Mouse (Mus musculus) forebrain, embryonic 11.5 days (tissue): ENCODE measurements around the gene Alad. TPM values are rescaled to one million over a fixed set of nuclear protein-coding genes. Genes with fewer than 3 reads are reported as not detected.

ENCODE experiments used
- ATAC-seq: fragments of 200-750 bp; cut with Nextera tagmentation; replicated peaks from 2 replicates; pipeline ENCODE4 v1.8.0; 2017; ENCODE audit warnings: moderate TSS enrichment; ENCODE audit not compliant: low FRiP score
- DNase-seq: peaks from one replicate; pipeline ENCODE4 v3.0.0-alpha.2; 2017; ENCODE audit warnings: low spot score
- H3K27ac ChIP-seq: fragments of 300-500 bp; sonication (generic); 2 replicates; pipeline ENCODE4 v1.5.1; 2014; ENCODE audit warnings: low read depth, low read length
- H3K27me3 ChIP-seq: fragments of 300-500 bp; sonication (generic); 2 replicates; pipeline ENCODE4 v1.6.1; 2014; ENCODE audit warnings: mild to moderate bottlenecking, low read length, mixed read lengths; ENCODE audit not compliant: control insufficient read depth, insufficient read depth
- H3K36me3 ChIP-seq: fragments of 300-500 bp; sonication (generic); 2 replicates; pipeline ENCODE4 v1.6.1; 2014; ENCODE audit warnings: mild to moderate bottlenecking, low read length, moderate library complexity, mixed read lengths; ENCODE audit not compliant: control insufficient read depth, insufficient read depth
- H3K4me1 ChIP-seq: fragments of 300-500 bp; sonication (generic); replicated peaks from 2 replicates; pipeline ENCODE4 v1.6.1; 2014; ENCODE audit warnings: low read length, mixed read lengths; ENCODE audit not compliant: control insufficient read depth, insufficient read depth
- H3K4me2 ChIP-seq: fragments of 300-500 bp; sonication (generic); 2 replicates; pipeline ENCODE4 v1.6.1; 2014; ENCODE audit warnings: low read depth, mild to moderate bottlenecking, low read length, moderate library complexity, mixed read lengths; ENCODE audit not compliant: severe bottlenecking
- H3K4me3 ChIP-seq: fragments of 300-500 bp; sonication (generic); 2 replicates; pipeline ENCODE4 v1.5.1; 2014; ENCODE audit warnings: low read depth, low read length
- H3K9ac ChIP-seq: fragments of 300-500 bp; sonication (generic); 2 replicates; pipeline ENCODE4 v1.6.1; 2014; ENCODE audit warnings: low read length
- H3K9me3 ChIP-seq: fragments of 300-500 bp; sonication (generic); 2 replicates; pipeline ENCODE4 v1.6.1; 2016; ENCODE audit warnings: low read length, mixed read lengths; ENCODE audit not compliant: control insufficient read depth
- WGBS: fragments of 180-500 bp; shearing (Covaris S2); extraction: QIAGEN DNeasy Blood & Tissue Kit; methylation state at CpG from one replicate; pipeline ENCODE4 v1.1.7; 2014; 5-methylcytosine and 5-hydroxymethylcytosine counted together
- polyA plus RNA-seq: library from polyadenylated mRNA; unstranded; fragments of >200 nt; fragmentation: Nextera tagmentation; extraction: Ambion mirVana; gene quantifications from 2 replicates; pipeline ENCODE4 v1.2.1, GENCODE M21; 2014

Alad gene
- polyA plus RNA-seq, 1 experiment from 2014 or later, result 89.3 TPM

DNA sequence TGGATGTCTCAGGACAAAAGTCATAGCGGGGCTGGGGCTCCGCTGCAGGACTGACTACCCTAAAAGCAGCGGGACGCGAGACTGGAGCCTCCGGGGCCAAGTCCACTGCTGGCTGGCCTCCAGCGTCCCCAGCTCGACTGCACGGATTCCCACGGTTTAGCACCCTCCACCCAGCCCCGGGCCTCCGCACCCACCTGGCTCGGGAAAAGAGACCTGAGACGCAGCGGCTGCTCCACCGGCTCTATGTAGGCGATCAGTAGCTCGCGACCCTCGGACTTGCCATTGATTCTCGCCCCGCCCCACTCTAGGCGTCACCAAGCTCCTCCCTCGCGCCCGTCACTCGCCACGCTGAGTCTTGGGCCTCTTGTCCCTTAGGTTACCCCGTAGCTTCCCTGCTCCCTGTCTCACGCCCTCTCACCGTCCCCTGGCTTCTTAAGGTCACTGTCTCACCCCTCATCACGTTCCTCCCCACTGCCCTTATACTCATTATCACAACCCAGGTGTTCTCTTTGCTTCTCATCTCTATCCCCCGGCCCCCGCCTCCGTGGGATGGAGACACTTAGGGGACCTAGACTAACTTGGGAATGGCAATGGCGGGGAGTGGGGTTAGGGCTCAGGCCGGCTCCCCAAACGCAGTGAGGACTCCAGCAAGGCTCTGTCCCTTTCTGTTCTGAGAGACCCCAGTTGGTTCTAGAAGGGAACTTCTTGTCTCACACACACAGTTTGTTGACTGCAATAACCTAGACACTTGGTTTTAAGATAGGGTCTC is 17.6 kb downstream of the Alad start:
- H3K9ac ChIP-seq, result peak overlapping the region; percentile 68
- 2% methylated on average over 38 of the region's 38 CpGs for WGBS
- no peak overlapping the region for H3K27ac ChIP-seq
- no peaks in the 10 kb centered on the region for H3K27me3 ChIP-seq
- no peaks in the 10 kb centered on the region; the same call in 1 of the 2 replicates for H3K4me1 ChIP-seq
- DNase-seq (peak; percentile 94), ATAC-seq (peak; percentile 96)
- H3K4me3 ChIP-seq, result peak overlapping the region; percentile 77
- H3K9me3 ChIP-seq, result no peaks in the 10 kb centered on the region
- no peaks in the 10 kb centered on the region for H3K36me3 ChIP-seq
- peak overlapping the region; percentile 77 for H3K4me2 ChIP-seq

DNA sequence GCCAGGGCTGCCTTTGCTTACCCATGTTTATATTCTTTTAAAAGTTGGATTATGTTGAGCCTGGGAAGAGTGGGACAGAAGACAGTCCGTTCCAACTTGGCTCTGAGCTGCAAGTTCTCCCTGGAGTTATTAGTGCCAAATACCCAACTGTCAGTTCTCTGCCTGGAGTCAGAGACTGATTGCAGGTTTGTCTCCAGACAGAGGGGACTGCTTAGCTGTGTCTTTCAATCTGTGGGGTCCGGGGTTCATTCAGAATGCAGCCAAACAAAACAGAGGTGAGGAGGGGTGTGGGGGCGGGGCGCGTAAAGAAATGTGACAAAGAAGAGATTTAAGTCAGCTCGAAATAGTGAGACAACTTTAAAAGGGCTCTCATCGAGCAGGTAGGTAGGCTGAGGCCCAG is 18.2 kb downstream of the Alad start:
- Histone ChIP-seq H3K9ac (peak overlapping the region; percentile 68), H3K4me2 (peak overlapping the region; percentile 77), H3K27ac (no peak overlapping the region), H3K4me3 (peak overlapping the region; percentile 77), H3K4me1 (no peaks in the 10 kb centered on the region; the same call in 1 of the 2 replicates), H3K36me3 (no peaks in the 10 kb centered on the region), H3K9me3 (no peaks in the 10 kb centered on the region), H3K27me3 (no peaks in the 10 kb centered on the region)
- no peak for DNase-seq
- ATAC-seq, result peak; percentile 8; the same call in 1 of the 2 replicates
- WGBS, result 3% methylated on average over 7 of the region's 7 CpGs

DNA sequence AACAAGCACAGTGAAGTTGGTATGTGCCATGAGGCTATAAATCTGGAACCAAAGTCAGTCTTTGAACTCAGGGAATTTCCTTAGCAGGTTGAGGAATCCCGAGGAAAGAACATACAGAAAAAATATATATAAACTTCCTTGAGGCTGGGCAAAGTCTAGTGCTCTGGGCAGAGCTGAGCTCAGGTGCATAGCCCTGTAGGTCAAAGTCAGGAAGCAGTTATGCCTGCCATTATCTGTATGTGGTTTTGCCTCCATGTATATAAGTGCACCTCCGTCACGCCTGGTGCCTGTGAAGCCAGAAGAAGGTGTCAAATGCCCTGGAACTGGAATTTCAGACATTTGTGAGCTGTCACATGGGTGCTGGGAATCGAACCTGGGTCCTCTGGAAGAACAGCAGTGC is 18.9 kb downstream of the Alad start:
- no peaks in the 10 kb centered on the region; the same call in 1 of the 2 replicates for H3K4me1 ChIP-seq
- H3K4me3 ChIP-seq, result no peak overlapping the region
- no peak overlapping the region for H3K4me2 ChIP-seq
- no peaks in the 10 kb centered on the region for H3K9me3 ChIP-seq
- H3K27me3 ChIP-seq, result no peaks in the 10 kb centered on the region
- H3K36me3 ChIP-seq, result no peaks in the 10 kb centered on the region
- WGBS, result 90% methylated on average over 4 of the region's 4 CpGs
- no peak overlapping the region for H3K27ac ChIP-seq
- no peak for ATAC-seq
- DNase-seq, result no peak
- no peak overlapping the region for H3K9ac ChIP-seq

DNA sequence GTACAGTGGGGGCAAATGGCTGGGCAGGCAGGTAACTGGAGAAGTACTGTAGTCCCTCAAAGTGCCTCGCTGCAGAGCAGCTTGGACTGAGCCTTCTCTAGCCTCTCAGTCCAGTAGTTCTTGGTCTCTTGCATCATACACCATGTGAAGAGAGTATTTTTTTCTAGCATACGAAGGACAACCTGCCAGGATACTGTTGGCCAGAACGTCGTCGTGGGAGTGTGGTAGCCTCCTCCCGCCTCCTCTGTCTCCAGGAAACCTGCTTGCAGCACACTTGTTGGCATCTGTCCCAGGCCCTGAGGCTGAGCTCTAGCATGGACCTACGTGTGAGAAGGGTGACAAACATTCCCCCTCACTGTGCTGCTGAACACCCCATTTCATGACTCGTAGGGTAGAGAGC is 22.9 kb downstream of the Alad start:
- H3K9me3 ChIP-seq, result no peaks in the 10 kb centered on the region
- no peaks in the 10 kb centered on the region; the same call in 1 of the 2 replicates for H3K4me1 ChIP-seq
- no peak overlapping the region for H3K27ac ChIP-seq
- H3K27me3 ChIP-seq, result no peaks in the 10 kb centered on the region
- no peak for ATAC-seq
- no peaks in the 10 kb centered on the region for H3K36me3 ChIP-seq
- H3K4me2 ChIP-seq, result no peak overlapping the region
- no peak for DNase-seq
- no peak overlapping the region for H3K9ac ChIP-seq
- no peak overlapping the region for H3K4me3 ChIP-seq
- 88% methylated on average over 8 of the region's 8 CpGs for WGBS

DNA sequence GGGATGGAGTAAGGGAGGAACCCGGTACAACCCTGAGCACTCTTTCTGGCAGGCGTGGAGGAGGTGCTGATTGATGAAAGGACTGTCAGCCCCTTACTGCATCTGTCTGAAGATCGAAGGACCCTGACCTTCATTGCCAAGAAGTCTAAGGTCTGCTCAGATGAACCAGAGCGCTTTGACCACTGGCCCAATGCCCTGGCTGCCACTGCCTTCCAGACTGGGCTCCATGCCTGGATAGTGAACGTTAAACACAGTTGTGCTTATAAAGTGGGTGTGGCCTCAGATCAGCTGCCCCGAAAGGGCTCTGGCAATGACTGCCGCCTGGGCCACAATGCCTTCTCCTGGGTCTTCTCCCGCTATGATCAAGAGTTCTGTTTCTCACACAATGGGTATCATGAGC is 23.8 kb downstream of the Alad start:
- no peak overlapping the region for H3K4me3 ChIP-seq
- no peak overlapping the region for H3K4me2 ChIP-seq
- no peak overlapping the region for H3K27ac ChIP-seq
- no peaks in the 10 kb centered on the region for H3K36me3 ChIP-seq
- 84% methylated on average over 8 of the region's 8 CpGs for WGBS
- DNase-seq, result no peak
- H3K9ac ChIP-seq, result no peak overlapping the region
- no peak for ATAC-seq
- no peaks in the 10 kb centered on the region for H3K4me1 ChIP-seq
- H3K9me3 ChIP-seq, result no peaks in the 10 kb centered on the region
- H3K27me3 ChIP-seq, result no peaks in the 10 kb centered on the region

DNA sequence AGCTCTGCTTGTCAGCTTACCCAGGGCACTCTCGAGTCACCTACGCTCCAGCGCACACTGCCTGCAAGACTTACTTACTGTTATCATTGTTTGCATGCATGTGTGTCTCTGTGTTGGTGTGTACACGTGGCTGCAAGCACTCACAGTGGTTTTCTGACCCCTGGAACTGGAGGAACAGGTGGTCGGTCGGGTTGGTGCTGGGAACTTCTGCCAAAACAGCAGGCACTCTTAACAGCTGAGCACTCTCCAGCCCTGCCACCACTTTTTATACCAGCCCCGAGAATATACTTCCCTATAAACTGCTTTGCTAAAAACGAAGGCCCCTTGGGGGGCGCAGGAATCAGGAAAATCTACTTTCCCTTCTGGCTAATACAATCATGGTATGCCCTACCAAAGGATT is 25.5 kb downstream of the Alad start:
- DNase-seq (no peak), ATAC-seq (no peak)
- no peak overlapping the region for H3K4me3 ChIP-seq
- H3K27me3 ChIP-seq, result no peaks in the 10 kb centered on the region
- H3K9ac ChIP-seq, result no peak overlapping the region
- no peaks in the 10 kb centered on the region for H3K36me3 ChIP-seq
- 77% methylated on average over 9 of the region's 9 CpGs for WGBS
- H3K9me3 ChIP-seq, result no peaks in the 10 kb centered on the region
- H3K27ac ChIP-seq, result no peak overlapping the region
- no peaks in the 10 kb centered on the region for H3K4me1 ChIP-seq
- no peak overlapping the region for H3K4me2 ChIP-seq

DNA sequence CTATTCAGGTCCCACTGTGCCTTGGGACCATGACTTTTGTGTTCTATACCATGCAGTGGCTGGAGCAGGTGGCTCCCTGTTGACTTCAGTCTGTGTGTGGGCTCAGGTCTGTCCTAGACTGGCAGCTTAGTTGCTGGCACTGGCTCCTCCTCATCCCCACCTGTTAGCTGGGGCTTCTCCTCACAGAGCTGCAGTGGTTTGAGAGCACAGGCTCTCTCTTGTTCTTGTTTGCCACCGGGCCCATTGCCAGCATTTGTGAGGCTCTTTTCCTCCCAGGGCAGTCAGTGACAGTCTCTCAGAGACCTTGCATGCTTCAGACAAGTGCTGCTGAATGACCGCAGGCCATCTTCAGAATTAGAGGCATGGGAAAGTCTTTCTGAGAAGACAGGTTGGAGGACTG is 27.0 kb downstream of the Alad start:
- H3K4me2 ChIP-seq, result no peak overlapping the region
- H3K9me3 ChIP-seq, result no peaks in the 10 kb centered on the region
- 87% methylated on average over 2 of the region's 2 CpGs for WGBS
- no peaks in the 10 kb centered on the region for H3K27me3 ChIP-seq
- H3K4me3 ChIP-seq, result no peak overlapping the region
- ATAC-seq (no peak), DNase-seq (no peak)
- H3K4me1 ChIP-seq, result no peaks in the 10 kb centered on the region
- no peak overlapping the region for H3K27ac ChIP-seq
- H3K9ac ChIP-seq, result no peak overlapping the region
- H3K36me3 ChIP-seq, result no peaks in the 10 kb centered on the region

DNA sequence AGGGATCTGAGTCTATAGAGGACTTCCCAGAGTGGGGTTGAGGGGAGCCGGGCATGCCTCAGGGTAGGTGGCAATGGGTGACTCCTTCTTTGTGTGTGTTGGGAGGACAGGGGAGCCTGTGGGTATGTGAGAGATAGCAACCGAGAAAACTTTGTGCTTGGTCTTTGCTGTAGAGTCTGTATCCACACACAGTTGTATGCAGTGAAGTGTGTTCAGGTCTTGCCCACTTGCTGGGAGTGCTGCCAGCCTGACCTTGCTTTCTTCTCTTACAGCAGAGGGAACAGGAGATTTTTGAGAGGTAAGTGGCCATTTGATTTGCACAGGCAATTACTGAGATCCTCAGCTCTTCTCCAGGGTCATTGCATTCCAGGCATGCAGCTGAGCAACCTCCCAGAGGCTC is 31.8 kb downstream of the Alad start:
- WGBS, result 74% methylated on average over 2 of the region's 2 CpGs
- no peaks in the 10 kb centered on the region for H3K36me3 ChIP-seq

DNA sequence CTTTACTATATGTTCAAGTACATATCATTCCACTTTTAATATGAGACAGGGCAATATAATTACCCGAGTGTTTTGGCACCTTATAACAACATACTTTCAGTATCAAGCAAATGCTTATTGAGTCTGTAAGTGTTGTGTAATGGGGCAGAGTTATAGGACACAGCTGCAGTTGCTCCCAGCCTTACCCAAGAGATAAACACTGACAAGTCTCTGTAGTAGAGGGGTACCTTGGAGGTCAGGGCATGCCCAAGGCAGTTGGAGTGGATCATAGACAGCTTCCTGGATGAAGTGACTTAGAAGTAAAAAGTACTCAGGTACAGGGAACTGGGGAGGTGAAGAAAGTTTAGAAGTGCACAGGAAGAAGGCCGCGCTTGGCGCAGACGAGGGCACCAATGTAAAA is 32.5 kb downstream of the Alad start:
- no peak overlapping the region for H3K9ac ChIP-seq
- H3K4me3 ChIP-seq, result no peak overlapping the region
- no peaks in the 10 kb centered on the region for H3K9me3 ChIP-seq
- no peaks in the 10 kb centered on the region for H3K27me3 ChIP-seq
- 90% methylated on average over 5 of the region's 5 CpGs for WGBS
- no peak overlapping the region for H3K27ac ChIP-seq
- ATAC-seq (no peak), DNase-seq (no peak)
- no peaks in the 10 kb centered on the region for H3K4me1 ChIP-seq
- H3K36me3 ChIP-seq, result no peaks in the 10 kb centered on the region
- no peak overlapping the region for H3K4me2 ChIP-seq

More for the DNA sequence above, 31.8 kb downstream of the Alad start:
- no peak overlapping the region for H3K9ac ChIP-seq
- H3K4me2 ChIP-seq, result no peak overlapping the region
- no peak overlapping the region for H3K4me3 ChIP-seq
- no peak overlapping the region for H3K27ac ChIP-seq
- DNase-seq, result no peak
- H3K27me3 ChIP-seq, result no peaks in the 10 kb centered on the region
- H3K9me3 ChIP-seq, result no peaks in the 10 kb centered on the region
- ATAC-seq, result no peak
- no peaks in the 10 kb centered on the region for H3K4me1 ChIP-seq
